Mouse (Mus musculus) ES-E14 (cell line): ENCODE results near the gene Pdcd6ip.

Experiments
- CHD2 ChIP-seq: IDR thresholded peaks from 2 replicates; pipeline ENCODE4 v1.6.1; 2014; ENCODE audit warnings: mild to moderate bottlenecking, low read depth, low read length, inconsistent platforms
- HCFC1 ChIP-seq: IDR thresholded peaks from 2 replicates; pipeline ENCODE4 v1.6.1; 2012; ENCODE audit warnings: low read length, inconsistent platforms, borderline replicate concordance; ENCODE audit not compliant: insufficient read depth
- MAFK ChIP-seq: IDR thresholded peaks from 2 replicates; pipeline ENCODE4 v1.6.1; 2014; ENCODE audit warnings: mild to moderate bottlenecking, low read depth, low read length, inconsistent platforms; ENCODE audit not compliant: insufficient read depth
- ZC3H11A ChIP-seq: IDR thresholded peaks from 2 replicates; pipeline ENCODE4 v1.6.1; 2012; ENCODE audit warnings: low read depth, mild to moderate bottlenecking, inconsistent platforms, low read length, borderline replicate concordance
- ZNF384 ChIP-seq: IDR thresholded peaks from 2 replicates; pipeline ENCODE4 v1.6.1; 2012; ENCODE audit warnings: low read depth, low read length, inconsistent platforms

DNA sequence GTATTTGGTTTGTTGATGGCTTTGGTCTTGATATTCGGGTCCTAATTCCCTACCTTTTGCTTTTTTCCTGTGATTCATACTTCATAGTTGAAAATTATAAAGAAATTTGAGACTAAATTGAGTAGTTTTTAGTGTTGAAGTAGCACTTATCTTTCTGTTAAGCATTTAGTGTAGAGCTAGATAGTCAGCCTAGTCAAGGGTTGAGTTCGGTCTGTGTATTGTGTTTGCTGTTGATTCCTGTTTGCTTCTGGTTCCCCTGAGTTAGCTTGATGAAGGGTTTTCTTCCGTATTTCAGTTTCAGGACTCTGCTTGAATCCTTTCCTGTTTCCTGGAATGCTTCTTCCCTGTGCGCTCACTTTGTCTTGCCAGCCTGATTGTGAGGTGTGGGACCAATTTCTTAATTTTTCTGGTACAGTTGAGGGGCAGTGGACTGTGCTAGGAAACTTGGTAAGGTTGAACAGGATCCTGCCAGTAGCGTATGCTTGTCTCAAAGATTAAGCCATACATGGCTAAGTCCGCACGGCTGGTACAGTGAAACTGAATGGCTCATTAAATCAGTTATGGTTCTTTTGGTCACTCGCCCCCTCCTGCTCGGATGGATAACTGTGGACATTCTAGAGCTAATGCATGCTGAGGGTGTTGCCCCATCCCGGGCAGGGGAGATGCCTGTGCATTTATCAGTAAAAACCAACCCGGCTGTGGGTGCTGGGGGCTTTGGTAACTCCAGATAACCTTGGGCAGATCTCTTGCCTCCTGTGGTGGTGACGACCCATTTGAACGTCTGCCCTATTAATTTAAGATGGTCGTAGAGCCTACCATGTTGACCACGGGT, 48.0 kb upstream of the Pdcd6ip start:
- TF ChIP-seq MAFK: no peak
- TF ChIP-seq ZNF384: no peak
- TF ChIP-seq ZC3H11A: no peak
- TF ChIP-seq HCFC1: no peak
- TF ChIP-seq CHD2: no peak
